Mouse (Mus musculus) kidney, postnatal 10 days (tissue): ENCODE measurements at regions not wholly inside any gene's neighbourhood (a gene's known extent, or its start where the extent isn't known, plus 50 kb on each side); places are given as distances from the start of the nearest gene placed in this dataset.

Source experiments
- DNase-seq: peaks from one replicate; pipeline ENCODE4 v3.0.0; 2021; ENCODE audit warnings: mixed read lengths

DNA sequence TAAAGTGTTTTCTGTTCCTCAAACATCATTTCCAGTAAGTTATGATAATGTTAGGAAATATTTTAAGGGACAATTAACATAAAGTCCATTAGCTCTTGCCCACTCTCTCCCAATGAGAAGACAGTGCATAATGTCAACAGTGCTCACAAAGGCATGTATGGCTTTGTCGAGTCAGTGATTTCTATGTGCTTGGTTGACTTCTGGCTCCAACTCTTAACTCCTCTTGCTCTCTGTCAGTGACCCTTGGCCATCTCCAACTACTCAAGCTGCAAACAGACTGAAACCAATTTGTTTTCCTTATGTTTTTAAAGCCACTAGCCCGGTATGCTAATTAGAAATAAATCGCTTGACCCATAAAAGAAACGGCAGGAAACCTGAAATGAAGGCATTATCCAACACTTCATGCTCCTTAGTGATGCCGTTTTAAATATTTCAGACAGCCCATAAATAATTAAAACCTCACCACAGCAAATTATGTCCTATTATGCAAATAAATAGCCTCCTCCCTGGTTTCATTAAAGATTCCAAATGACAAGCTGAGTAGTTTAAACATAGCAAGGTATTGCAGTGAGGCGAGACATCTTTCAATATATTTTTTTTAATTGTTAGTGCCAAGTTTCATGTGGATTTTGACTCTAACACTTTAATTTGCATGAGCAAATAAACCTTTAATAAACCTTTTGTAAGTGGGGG, 1864.6 kb upstream of the Tenm3 start:
- DNase-seq, result peak; percentile 5

DNA sequence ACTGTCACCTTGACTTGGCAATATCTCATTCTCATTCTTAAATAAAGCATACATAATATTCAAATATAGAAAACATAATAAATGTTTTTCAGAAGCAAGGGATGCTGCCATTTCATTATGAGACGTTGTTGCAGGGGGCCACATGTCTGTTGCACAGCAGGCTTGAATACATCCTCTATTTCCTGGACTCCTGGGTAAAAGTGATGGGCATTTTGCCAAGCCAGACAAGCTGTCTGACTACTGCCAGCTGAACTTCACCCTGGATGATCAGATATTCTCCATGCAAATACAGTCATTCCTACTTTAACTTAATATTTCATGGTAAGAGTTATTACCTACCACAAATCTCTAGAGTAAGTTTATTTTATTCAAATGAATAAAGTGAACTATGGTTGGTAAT, 1860.5 kb upstream of the Tenm3 start:
- DNase-seq, result peak; percentile 9

DNA sequence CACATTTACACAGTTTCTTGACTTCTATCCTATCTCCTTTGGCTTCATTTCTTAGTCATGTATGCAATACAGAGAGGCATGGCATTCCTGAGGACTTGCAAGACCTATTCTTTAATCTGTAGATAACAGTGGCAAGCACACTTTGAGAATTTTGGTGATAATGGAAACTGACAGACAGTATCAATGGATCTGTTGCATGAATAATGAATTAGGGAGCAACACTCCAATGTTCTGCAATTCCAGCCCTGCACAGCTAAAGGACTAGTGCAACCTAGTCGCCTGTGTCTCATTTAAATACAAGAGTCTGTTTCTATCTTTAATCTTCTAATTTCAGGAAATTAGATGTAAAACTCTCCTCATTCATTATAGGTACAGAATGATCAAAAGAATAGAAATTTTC, 1845.3 kb upstream of the Tenm3 start:
- no peak for DNase-seq

- no peak for DNase-seq
These were observed 1821.6 kb upstream of the Tenm3 start for GRCm38 (mm10) chr8:50665357-50665756.
